Mouse (Mus musculus) neural tube, embryonic 14.5 days (tissue): Measurements from ENCODE around the gene Stxbp2. TPM values are rescaled to one million over a fixed set of nuclear protein-coding genes. Genes with fewer than 3 reads are reported as not detected.

ENCODE experiments used
- ATAC-seq: fragments of 200-750 bp; cut with Nextera tagmentation; 2 replicates; pipeline ENCODE4 v1.8.0; 2017; ENCODE audit warnings: low read depth, mild to moderate bottlenecking, moderate TSS enrichment, moderate library complexity
- H3K27ac ChIP-seq: fragments of 300-500 bp; sonication (generic); 2 replicates; pipeline ENCODE4 v1.5.1; 2014; ENCODE audit warnings: low read depth, mild to moderate bottlenecking, control low read depth, low read length, moderate library complexity, mixed read lengths
- H3K27me3 ChIP-seq: fragments of 300-500 bp; sonication (generic); 2 replicates; pipeline ENCODE4 v1.6.1; 2014; ENCODE audit warnings: low read length; ENCODE audit not compliant: control insufficient read depth, insufficient read depth
- H3K36me3 ChIP-seq: fragments of 300-500 bp; sonication (generic); 2 replicates; pipeline ENCODE4 v1.6.1; 2014; ENCODE audit warnings: low read length, mixed read lengths; ENCODE audit not compliant: control insufficient read depth, insufficient read depth
- H3K4me1 ChIP-seq: fragments of 300-500 bp; sonication (generic); 2 replicates; pipeline ENCODE4 v1.6.1; 2014; ENCODE audit warnings: low read length; ENCODE audit not compliant: control insufficient read depth, insufficient read depth
- H3K4me2 ChIP-seq: fragments of 300-500 bp; sonication (generic); 2 replicates; pipeline ENCODE4 v1.6.1; 2014; ENCODE audit warnings: mild to moderate bottlenecking, low read depth, low read length, control low read depth
- H3K4me3 ChIP-seq: fragments of 300-500 bp; sonication (generic); 2 replicates; pipeline ENCODE4 v1.5.1; 2014; ENCODE audit warnings: low read depth, low read length, control low read depth, mixed read lengths
- H3K9ac ChIP-seq: fragments of 300-500 bp; sonication (generic); replicated peaks from 2 replicates; pipeline ENCODE4 v1.6.1; 2014; ENCODE audit warnings: low read depth, mild to moderate bottlenecking, control low read depth, low read length, mixed read lengths
- H3K9me3 ChIP-seq: fragments of 300-500 bp; sonication (generic); 2 replicates; pipeline ENCODE4 v1.6.1; 2016; ENCODE audit warnings: low read length; ENCODE audit not compliant: control insufficient read depth
- WGBS: fragments of 180-500 bp; shearing (Covaris S2); extraction: QIAGEN DNeasy Blood & Tissue Kit; methylation state at CpG from one replicate; pipeline ENCODE4 v1.1.7; 2014; 5-methylcytosine and 5-hydroxymethylcytosine counted together
- polyA plus RNA-seq: library from polyadenylated mRNA; unstranded; fragments of >200 nt; fragmentation: Nextera tagmentation; extraction: Ambion mirVana; gene quantifications from 2 replicates; pipeline ENCODE4 v1.2.1, GENCODE M21; 2014

Stxbp2 gene
- polyA plus RNA-seq, 1 experiment from 2014 or later = 40.4 TPM

GRCm38 (mm10) chr8:3683408-3684176, 52.8 kb downstream of the Stxbp2 start:
- Histone ChIP-seq H3K4me2 (no peak overlapping the region), H3K27ac (no peak overlapping the region), H3K9me3 (no peaks in the 10 kb centered on the region), H3K9ac (no peak overlapping the region), H3K4me3 (no peak overlapping the region), H3K4me1 (no peaks in the 10 kb centered on the region), H3K36me3 (0 out of 2 replicates have a peak, but pooled peaks cover 10% of the 10 kb centered on the region), H3K27me3 (no peaks in the 10 kb centered on the region)
- no peak for ATAC-seq
- WGBS = 80% methylated on average over 6 of the region's 6 CpGs

- Histone ChIP-seq H3K27ac (no peak overlapping the region), H3K9ac (no peak overlapping the region), H3K36me3 (0 out of 2 replicates have a peak, but pooled peaks cover 3% of the 10 kb centered on the region), H3K4me3 (no peak overlapping the region), H3K9me3 (no peaks in the 10 kb centered on the region), H3K4me2 (no peak overlapping the region), H3K27me3 (no peaks in the 10 kb centered on the region), H3K4me1 (no peaks in the 10 kb centered on the region)
- peak; percentile 9; the same call in 1 of the 2 replicates for ATAC-seq
These were observed 53.8 kb downstream of the Stxbp2 start for GRCm38 (mm10) chr8:3684530-3684929.

GRCm38 (mm10) chr8:3685422-3685821, 54.7 kb downstream of the Stxbp2 start:
- Histone ChIP-seq H3K27me3 (no peaks in the 10 kb centered on the region), H3K4me1 (no peaks in the 10 kb centered on the region), H3K4me2 (no peak overlapping the region), H3K4me3 (no peak overlapping the region), H3K36me3 (no peaks in the 10 kb centered on the region), H3K9me3 (no peaks in the 10 kb centered on the region), H3K9ac (no peak overlapping the region), H3K27ac (no peak overlapping the region)
- 69% methylated on average over 5 of the region's 5 CpGs for WGBS
- no peak for ATAC-seq

DNA sequence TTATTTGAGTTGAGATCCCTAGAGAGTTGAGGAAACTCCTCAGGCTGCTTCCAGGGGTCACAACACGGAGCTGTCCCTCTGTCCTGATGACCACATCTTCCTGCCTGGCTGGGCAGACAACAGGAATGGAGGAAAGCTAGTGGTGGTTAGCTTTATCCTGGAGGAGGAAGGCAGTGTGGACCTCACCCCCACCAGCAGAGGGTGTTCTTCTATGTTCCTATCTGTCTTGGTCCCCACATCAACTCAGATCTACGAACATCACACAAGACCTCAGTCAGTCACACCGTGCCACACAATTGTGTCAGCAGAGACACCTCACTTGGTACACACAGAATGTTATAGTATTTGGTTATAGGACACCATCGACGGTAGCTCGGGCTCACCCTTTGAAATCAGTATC, 56.8 kb downstream of the Stxbp2 start:
- Histone ChIP-seq H3K4me2 (no peak overlapping the region), H3K36me3 (no peaks in the 10 kb centered on the region), H3K27me3 (no peaks in the 10 kb centered on the region), H3K4me3 (no peak overlapping the region), H3K9ac (no peak overlapping the region), H3K4me1 (no peaks in the 10 kb centered on the region), H3K9me3 (no peaks in the 10 kb centered on the region), H3K27ac (no peak overlapping the region)
- no peak for ATAC-seq
- WGBS = 81% methylated on average over 6 of the region's 6 CpGs

GRCm38 (mm10) chr8:3690774-3691173, 60.0 kb downstream of the Stxbp2 start:
- 81% methylated on average over 3 of the region's 3 CpGs for WGBS
- ATAC-seq = no peak
- Histone ChIP-seq H3K4me1 (no peaks in the 10 kb centered on the region), H3K9me3 (no peaks in the 10 kb centered on the region), H3K4me3 (no peak overlapping the region), H3K4me2 (no peak overlapping the region), H3K27me3 (no peaks in the 10 kb centered on the region), H3K36me3 (no peaks in the 10 kb centered on the region), H3K9ac (no peak overlapping the region), H3K27ac (no peak overlapping the region)

Other genes starting within 250 kb of the Stxbp2 start
- gene Arhgef18, start 237.9 kb upstream of the Stxbp2 start, polyA plus RNA-seq = 11.4 and 12.3 TPM in 2 replicates
- gene Pex11g, start 163.3 kb upstream of the Stxbp2 start, polyA plus RNA-seq = 2.6 TPM in 2 replicates
- 0.35 and 0.66 TPM in 2 replicates for gene Tex45, start 160.1 kb upstream of the Stxbp2 start, polyA plus RNA-seq
- 26.4 and 43.5 TPM in 2 replicates for gene Zfp358, start 137.8 kb upstream of the Stxbp2 start, polyA plus RNA-seq
- 64.9 and 86.5 TPM in 2 replicates for gene Mcoln1, start 130.5 kb upstream of the Stxbp2 start, polyA plus RNA-seq
- 33.5 and 38.0 TPM in 2 replicates for gene Pnpla6, start 115.6 kb upstream of the Stxbp2 start, polyA plus RNA-seq
- 0.60 TPM in 1 of 2 replicates, not detected in the other for gene C330021F23Rik, start 63.0 kb upstream of the Stxbp2 start, polyA plus RNA-seq
- gene Camsap3, start 43.7 kb upstream of the Stxbp2 start, polyA plus RNA-seq = 51.3 and 52.9 TPM in 2 replicates
- gene Xab2, start 9.6 kb upstream of the Stxbp2 start, polyA plus RNA-seq = 48.0 and 48.5 TPM in 2 replicates
- 81.2 and 89.1 TPM in 2 replicates for gene Pet100, start 9.4 kb upstream of the Stxbp2 start, polyA plus RNA-seq
- 0.18 and 0.29 TPM in 2 replicates for gene Pcp2, start 5.4 kb upstream of the Stxbp2 start, polyA plus RNA-seq
- gene Retn, start 24.8 kb downstream of the Stxbp2 start, polyA plus RNA-seq = 0.54 and 0.63 TPM in 2 replicates
- 0.27 TPM in 1 of 2 replicates, not detected in the other for gene Mcemp1, start 34.8 kb downstream of the Stxbp2 start, polyA plus RNA-seq
- gene Fcor, start 41.4 kb downstream of the Stxbp2 start, polyA plus RNA-seq = 14.2 and 27.6 TPM in 2 replicates
- 41.4 and 48.4 TPM in 2 replicates for gene Trappc5, start 45.3 kb downstream of the Stxbp2 start, polyA plus RNA-seq
- gene Fcer2a, start 63.2 kb downstream of the Stxbp2 start, polyA plus RNA-seq = 0.15 and 0.28 TPM in 2 replicates
- gene Clec4g, start 89.7 kb downstream of the Stxbp2 start, polyA plus RNA-seq = not detected in 2 replicates
- gene Cd209a, start 118.0 kb downstream of the Stxbp2 start, polyA plus RNA-seq = not detected in 2 replicates
- gene Cd209e, start 223.4 kb downstream of the Stxbp2 start, polyA plus RNA-seq = not detected in 2 replicates
- not detected in 2 replicates for gene Cd209d, start 247.6 kb downstream of the Stxbp2 start, polyA plus RNA-seq